Mouse (Mus musculus) neural tube, embryonic 14.5 days (tissue): ENCODE data around the gene Ate1. TPM values are rescaled to one million over a fixed set of nuclear protein-coding genes. Genes with fewer than 3 reads are reported as not detected.

Source experiments
- ATAC-seq: fragments of 200-750 bp; cut with Nextera tagmentation; 2 replicates; pipeline ENCODE4 v1.8.0; 2017; ENCODE audit warnings: low read depth, mild to moderate bottlenecking, moderate TSS enrichment, moderate library complexity
- H3K27ac ChIP-seq: fragments of 300-500 bp; sonication (generic); 2 replicates; pipeline ENCODE4 v1.5.1; 2014; ENCODE audit warnings: low read depth, mild to moderate bottlenecking, control low read depth, low read length, moderate library complexity, mixed read lengths
- H3K27me3 ChIP-seq: fragments of 300-500 bp; sonication (generic); 2 replicates; pipeline ENCODE4 v1.6.1; 2014; ENCODE audit warnings: low read length; ENCODE audit not compliant: control insufficient read depth, insufficient read depth
- H3K36me3 ChIP-seq: fragments of 300-500 bp; sonication (generic); 2 replicates; pipeline ENCODE4 v1.6.1; 2014; ENCODE audit warnings: low read length, mixed read lengths; ENCODE audit not compliant: control insufficient read depth, insufficient read depth
- H3K4me1 ChIP-seq: fragments of 300-500 bp; sonication (generic); 2 replicates; pipeline ENCODE4 v1.6.1; 2014; ENCODE audit warnings: low read length; ENCODE audit not compliant: control insufficient read depth, insufficient read depth
- H3K4me2 ChIP-seq: fragments of 300-500 bp; sonication (generic); 2 replicates; pipeline ENCODE4 v1.6.1; 2014; ENCODE audit warnings: mild to moderate bottlenecking, low read depth, low read length, control low read depth
- H3K4me3 ChIP-seq: fragments of 300-500 bp; sonication (generic); 2 replicates; pipeline ENCODE4 v1.5.1; 2014; ENCODE audit warnings: low read depth, low read length, control low read depth, mixed read lengths
- H3K9ac ChIP-seq: fragments of 300-500 bp; sonication (generic); replicated peaks from 2 replicates; pipeline ENCODE4 v1.6.1; 2014; ENCODE audit warnings: low read depth, mild to moderate bottlenecking, control low read depth, low read length, mixed read lengths
- H3K9me3 ChIP-seq: fragments of 300-500 bp; sonication (generic); 2 replicates; pipeline ENCODE4 v1.6.1; 2016; ENCODE audit warnings: low read length; ENCODE audit not compliant: control insufficient read depth
- WGBS: fragments of 180-500 bp; shearing (Covaris S2); extraction: QIAGEN DNeasy Blood & Tissue Kit; methylation state at CpG from one replicate; pipeline ENCODE4 v1.1.7; 2014; 5-methylcytosine and 5-hydroxymethylcytosine counted together
- polyA plus RNA-seq: library from polyadenylated mRNA; unstranded; fragments of >200 nt; fragmentation: Nextera tagmentation; extraction: Ambion mirVana; gene quantifications from 2 replicates; pipeline ENCODE4 v1.2.1, GENCODE M21; 2014

Gene Ate1
- 97.4 and 121 TPM in 2 replicates for polyA plus RNA-seq

- 21% methylated on average over 20 of the region's 20 CpGs for WGBS
- peak within 1 kb of the TSS; percentile 79 for H3K4me2 ChIP-seq
- H3K4me3 ChIP-seq: peak within 1 kb of the TSS; percentile 87
- peak within 1 kb of the TSS; percentile 86 for H3K9ac ChIP-seq
- H3K9me3 ChIP-seq: no peaks in the 10 kb centered on the region
- peaks cover 18% of the 10 kb centered on the region; the same call in 1 of the 2 replicates for H3K4me1 ChIP-seq
- ATAC-seq: no peak
- H3K27me3 ChIP-seq: no peaks in the 10 kb centered on the region
- H3K36me3 ChIP-seq: no peaks in the 10 kb centered on the region
- H3K27ac ChIP-seq: peak within 1 kb of the TSS; percentile 95
Observed at GRCm38 (mm10) chr7:130520049-130520425, at the start of gene Ate1. Gene Ate1, minus strand, starts transcription at chr7:130520369.

DNA sequence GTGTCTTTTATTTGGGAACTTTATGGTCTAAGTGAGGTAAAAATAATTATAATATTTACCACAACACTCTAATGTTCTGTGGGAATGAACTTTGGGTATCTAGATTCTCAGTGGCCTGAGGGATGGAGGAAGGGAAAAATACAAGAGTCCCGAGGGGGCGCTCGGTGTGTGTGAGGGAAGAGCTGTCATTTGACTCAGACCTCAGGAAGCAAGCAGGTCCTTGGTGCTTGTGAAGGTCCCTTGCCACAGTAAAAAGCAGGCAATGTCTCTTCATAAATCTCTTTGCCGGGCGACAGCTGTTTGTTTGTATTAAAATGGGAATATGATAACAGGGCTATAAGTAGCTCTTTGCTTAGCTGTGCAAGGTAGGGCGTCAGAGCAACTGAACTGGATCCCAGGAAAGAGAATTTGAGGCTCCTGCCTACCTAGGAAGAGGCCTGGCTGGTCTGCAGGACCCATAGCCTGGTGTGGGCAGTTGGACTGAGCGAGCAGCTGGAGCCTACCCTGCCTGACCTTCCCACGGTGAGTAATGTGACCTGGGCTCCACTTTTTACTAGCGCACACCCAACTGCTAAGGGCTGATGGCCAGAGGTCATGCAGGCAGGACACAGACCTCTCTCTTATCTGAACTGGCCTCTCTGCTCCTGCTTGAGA is 48.7 kb upstream of the Ate1 start:
- no peaks in the 10 kb centered on the region for H3K36me3 ChIP-seq
- H3K9ac ChIP-seq: no peak overlapping the region
- no peak overlapping the region for H3K27ac ChIP-seq
- H3K4me1 ChIP-seq: no peaks in the 10 kb centered on the region
- WGBS: 76% methylated on average over 9 of the region's 9 CpGs
- no peak overlapping the region for H3K4me3 ChIP-seq
- no peak overlapping the region for H3K4me2 ChIP-seq
- no peaks in the 10 kb centered on the region for H3K27me3 ChIP-seq
- H3K9me3 ChIP-seq: no peaks in the 10 kb centered on the region
- ATAC-seq: no peak

- no peak overlapping the region for H3K9ac ChIP-seq
- no peak overlapping the region for H3K27ac ChIP-seq
- WGBS: 78% methylated on average over 3 of the region's 3 CpGs
- no peak overlapping the region for H3K4me2 ChIP-seq
- no peaks in the 10 kb centered on the region for H3K9me3 ChIP-seq
- H3K4me1 ChIP-seq: no peaks in the 10 kb centered on the region
- H3K36me3 ChIP-seq: no peaks in the 10 kb centered on the region
- H3K27me3 ChIP-seq: no peaks in the 10 kb centered on the region
- ATAC-seq: no peak
- no peak overlapping the region for H3K4me3 ChIP-seq
Observed at GRCm38 (mm10) chr7:130564596-130564995, 44.4 kb upstream of the Ate1 start.

GRCm38 (mm10) chr7:130563880-130564279 is 43.7 kb upstream of the Ate1 start:
- WGBS: 71% methylated on average over 4 of the region's 4 CpGs
- H3K9me3 ChIP-seq: no peaks in the 10 kb centered on the region
- H3K9ac ChIP-seq: no peak overlapping the region
- no peak overlapping the region for H3K27ac ChIP-seq
- H3K4me3 ChIP-seq: no peak overlapping the region
- ATAC-seq: no peak
- H3K4me2 ChIP-seq: no peak overlapping the region
- H3K4me1 ChIP-seq: no peaks in the 10 kb centered on the region
- no peaks in the 10 kb centered on the region for H3K36me3 ChIP-seq
- no peaks in the 10 kb centered on the region for H3K27me3 ChIP-seq

GRCm38 (mm10) chr7:130563276-130563675 is 43.1 kb upstream of the Ate1 start:
- H3K27me3 ChIP-seq: no peaks in the 10 kb centered on the region
- no peaks in the 10 kb centered on the region for H3K4me1 ChIP-seq
- no peak overlapping the region for H3K4me2 ChIP-seq
- no peak overlapping the region for H3K9ac ChIP-seq
- no peak overlapping the region for H3K4me3 ChIP-seq
- no peaks in the 10 kb centered on the region for H3K9me3 ChIP-seq
- no peak for ATAC-seq
- H3K36me3 ChIP-seq: no peaks in the 10 kb centered on the region
- WGBS: 96% methylated on average over 4 of the region's 4 CpGs
- H3K27ac ChIP-seq: no peak overlapping the region

DNA sequence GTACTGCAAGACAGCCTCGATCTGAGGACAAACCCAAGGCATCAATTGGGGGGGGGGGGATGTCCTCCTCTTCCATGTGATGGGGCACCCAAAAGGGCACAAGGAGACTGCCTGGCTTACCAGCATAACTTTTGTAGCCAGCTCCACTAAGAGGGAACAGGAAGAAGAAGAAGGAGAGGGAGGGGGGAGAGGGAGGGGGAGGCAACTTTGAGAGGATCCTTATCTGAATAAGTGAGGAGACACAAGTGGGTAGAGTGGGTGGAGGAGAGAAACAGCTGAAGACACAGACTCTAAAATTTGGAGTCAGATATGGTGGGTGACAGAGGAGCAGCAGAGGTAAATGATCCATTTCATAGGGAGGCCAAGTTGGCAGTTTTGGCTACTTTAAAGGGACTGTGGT is 40.8 kb upstream of the Ate1 start:
- Histone ChIP-seq H3K27ac (no peak overlapping the region), H3K36me3 (no peaks in the 10 kb centered on the region), H3K27me3 (no peaks in the 10 kb centered on the region), H3K4me1 (no peaks in the 10 kb centered on the region), H3K4me3 (no peak overlapping the region), H3K4me2 (no peak overlapping the region), H3K9me3 (no peaks in the 10 kb centered on the region), H3K9ac (no peak overlapping the region)
- ATAC-seq: no peak
- WGBS: 94% methylated on average over 1 of the region's 1 CpGs

DNA sequence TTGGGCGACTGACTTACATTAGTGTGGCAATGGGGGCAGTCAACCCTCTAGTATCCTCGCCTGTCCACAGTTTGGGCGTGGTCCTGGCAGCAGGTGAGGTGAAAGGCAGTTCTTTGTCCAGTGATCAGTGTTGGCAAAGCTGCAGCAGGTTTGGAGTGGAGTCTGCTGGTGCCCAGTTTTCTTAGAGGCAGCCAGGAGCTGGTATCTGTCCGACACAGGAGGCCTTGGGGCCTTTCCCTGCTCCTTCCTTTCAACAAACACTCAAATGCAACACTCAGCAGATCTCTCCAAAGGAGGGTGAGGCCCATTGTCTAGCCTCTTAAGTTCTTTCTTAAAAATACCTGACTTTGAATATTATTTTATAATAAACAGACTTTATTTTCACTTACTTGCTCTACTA is 38.4 kb upstream of the Ate1 start:
- no peaks in the 10 kb centered on the region for H3K9me3 ChIP-seq
- H3K27me3 ChIP-seq: no peaks in the 10 kb centered on the region
- H3K4me1 ChIP-seq: no peaks in the 10 kb centered on the region
- no peak for ATAC-seq
- H3K4me2 ChIP-seq: no peak overlapping the region
- no peaks in the 10 kb centered on the region for H3K36me3 ChIP-seq
- WGBS: 81% methylated on average over 4 of the region's 4 CpGs
- H3K4me3 ChIP-seq: no peak overlapping the region
- H3K27ac ChIP-seq: no peak overlapping the region
- no peak overlapping the region for H3K9ac ChIP-seq

- H3K27me3 ChIP-seq: no peaks in the 10 kb centered on the region
Observed at GRCm38 (mm10) chr7:130555597-130555996, 35.4 kb upstream of the Ate1 start.

DNA sequence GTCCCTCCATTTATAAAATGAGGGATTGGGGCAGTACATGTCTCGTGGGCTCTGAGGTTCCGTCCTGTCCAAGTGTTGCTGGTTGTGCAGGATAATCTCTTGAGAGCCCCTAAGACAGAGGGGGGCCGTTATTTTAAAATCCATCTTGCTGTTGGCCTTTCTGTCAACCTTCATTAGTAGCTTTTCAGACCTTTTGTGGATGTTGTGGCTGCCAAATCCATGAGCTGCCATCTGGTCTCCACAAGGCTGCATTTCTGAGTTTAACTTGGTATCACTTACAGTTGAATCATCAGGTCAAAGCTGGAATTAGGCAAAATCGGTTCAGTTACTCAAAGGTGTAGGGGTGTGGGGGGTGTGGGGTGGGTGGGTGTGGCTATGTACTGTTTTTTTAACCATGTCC is 33.2 kb upstream of the Ate1 start:
- no peaks in the 10 kb centered on the region for H3K36me3 ChIP-seq
- no peak overlapping the region for H3K9ac ChIP-seq
- H3K4me1 ChIP-seq: no peaks in the 10 kb centered on the region
- ATAC-seq: no peak
- no peaks in the 10 kb centered on the region for H3K9me3 ChIP-seq
- 62% methylated on average over 4 of the region's 4 CpGs for WGBS
- H3K4me3 ChIP-seq: no peak overlapping the region
- no peak overlapping the region for H3K4me2 ChIP-seq
- H3K27me3 ChIP-seq: no peaks in the 10 kb centered on the region
- H3K27ac ChIP-seq: no peak overlapping the region

More at GRCm38 (mm10) chr7:130555597-130555996, 35.4 kb upstream of the Ate1 start:
- H3K27ac ChIP-seq: no peak overlapping the region
- no peaks in the 10 kb centered on the region for H3K4me1 ChIP-seq
- no peak overlapping the region for H3K9ac ChIP-seq
- H3K4me3 ChIP-seq: no peak overlapping the region
- H3K9me3 ChIP-seq: no peaks in the 10 kb centered on the region
- no peak for ATAC-seq
- H3K4me2 ChIP-seq: no peak overlapping the region
- no peaks in the 10 kb centered on the region for H3K36me3 ChIP-seq
- WGBS: 61% methylated on average over 5 of the region's 5 CpGs
